Mouse (Mus musculus): ENCODE measurements at regions not wholly inside any gene's neighbourhood (a gene's known extent, or its start where the extent isn't known, plus 50 kb on each side); places are given as distances from the start of the nearest gene placed in this dataset.
A peak's percentile ranks its signal among the peaks of the same experiment; 100 is the strongest.

- Histone ChIP-seq H3K9me3 (no peaks in the 10 kb centered on the region), H3K4me2 (peak overlapping the region; percentile 35), H3K36me3 (replicated peaks) (no peaks in the 10 kb centered on the region), H3K4me1 (peaks cover 12% of the 10 kb centered on the region), H3K27ac (peak overlapping the region; percentile 34), H3K27me3 (replicated peaks) (peaks cover 31% of the 10 kb centered on the region), H3K4me3 (peak overlapping the region; percentile 11; the same call in 1 of the 2 replicates), H3K9ac (no peak overlapping the region)
- peak; percentile 65 for ATAC-seq (replicated peaks)
- WGBS, result 15% methylated on average over 9 of the region's 9 CpGs
Measured at GRCm38 (mm10) chr10:111658828-111659227, 152.7 kb downstream of the Phlda1 start.

DNA sequence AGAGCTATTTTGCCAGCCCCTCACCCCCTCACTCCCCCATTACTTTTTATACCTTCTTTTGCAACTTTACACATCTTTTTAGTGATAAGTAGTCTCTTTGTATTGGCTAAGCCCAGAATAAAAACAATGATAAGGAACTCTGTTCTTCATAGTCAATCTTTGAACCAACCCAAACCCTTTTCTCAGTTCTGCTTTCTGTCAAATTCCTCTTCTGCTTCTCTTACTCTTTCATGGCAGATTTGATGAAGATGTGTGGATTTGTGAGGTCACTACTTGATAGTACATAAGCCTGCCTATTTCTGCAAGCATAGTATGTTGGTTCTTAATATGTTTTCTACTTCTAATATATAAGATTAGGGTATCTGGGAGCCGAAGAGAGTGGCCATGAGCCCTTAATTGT, 156.6 kb downstream of the Phlda1 start:
- no peak overlapping the region for H3K9ac ChIP-seq
- no peak overlapping the region for H3K4me2 ChIP-seq
- ATAC-seq (replicated peaks), result no peak
- peaks cover 17% of the 10 kb centered on the region for H3K27me3 ChIP-seq (replicated peaks)
- H3K9me3 ChIP-seq, result no peaks in the 10 kb centered on the region
- H3K36me3 ChIP-seq (replicated peaks), result no peaks in the 10 kb centered on the region
- no peak overlapping the region for H3K4me3 ChIP-seq
- H3K4me1 ChIP-seq, result peaks cover 7% of the 10 kb centered on the region; the same call in 1 of the 2 replicates
- 85% methylated on average over 1 of the region's 1 CpGs for WGBS
- H3K27ac ChIP-seq, result no peak overlapping the region

DNA sequence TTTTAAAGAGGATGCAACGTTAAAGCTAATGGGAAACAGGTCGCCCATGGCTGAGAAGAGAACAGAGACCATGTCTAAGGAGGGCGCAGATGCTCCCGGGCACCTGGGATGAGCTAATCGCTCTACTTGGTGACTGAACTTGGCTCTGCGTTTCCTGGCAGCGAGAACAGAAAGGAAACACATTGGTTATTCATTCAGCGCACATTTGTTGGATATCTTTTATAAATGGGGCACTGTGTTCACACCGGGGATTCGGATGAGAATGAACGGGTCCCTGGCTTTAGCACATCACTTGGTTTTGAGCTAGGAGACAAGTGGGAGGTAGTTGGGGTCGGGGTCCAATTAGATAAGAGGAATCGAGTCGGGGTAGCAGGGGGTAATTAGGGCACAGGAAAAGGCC, 159.7 kb downstream of the Phlda1 start:
- no peaks in the 10 kb centered on the region for H3K36me3 ChIP-seq (replicated peaks)
- no peaks in the 10 kb centered on the region for H3K4me1 ChIP-seq
- WGBS, result 71% methylated on average over 14 of the region's 14 CpGs
- no peak for ATAC-seq (replicated peaks)
- H3K9me3 ChIP-seq, result no peaks in the 10 kb centered on the region
- H3K9ac ChIP-seq, result no peak overlapping the region
- no peak overlapping the region for H3K4me2 ChIP-seq
- H3K27ac ChIP-seq, result no peak overlapping the region
- H3K4me3 ChIP-seq, result no peak overlapping the region
- H3K27me3 ChIP-seq (replicated peaks), result peaks cover 16% of the 10 kb centered on the region

GRCm38 (mm10) chr10:111666963-111667362, 160.9 kb downstream of the Phlda1 start:
- ATAC-seq (replicated peaks), result no peak
- no peak overlapping the region for H3K4me3 ChIP-seq
- no peak overlapping the region for H3K27ac ChIP-seq
- H3K9ac ChIP-seq, result no peak overlapping the region
- peaks cover 16% of the 10 kb centered on the region for H3K27me3 ChIP-seq (replicated peaks)
- WGBS, result 86% methylated on average over 13 of the region's 13 CpGs
- no peaks in the 10 kb centered on the region for H3K4me1 ChIP-seq
- H3K9me3 ChIP-seq, result no peaks in the 10 kb centered on the region
- no peak overlapping the region for H3K4me2 ChIP-seq
- H3K36me3 ChIP-seq (replicated peaks), result no peaks in the 10 kb centered on the region

- Histone ChIP-seq H3K36me3 (replicated peaks) (no peaks in the 10 kb centered on the region), H3K27me3 (replicated peaks) (0 out of 2 replicates have a peak, but pooled peaks cover 7% of the 10 kb centered on the region), H3K27ac (no peak overlapping the region), H3K9me3 (no peaks in the 10 kb centered on the region), H3K9ac (no peak overlapping the region), H3K4me2 (no peak overlapping the region), H3K4me3 (no peak overlapping the region), H3K4me1 (no peaks in the 10 kb centered on the region)
- WGBS, result 100% methylated on average over 1 of the region's 1 CpGs
- ATAC-seq (replicated peaks), result no peak
Measured at GRCm38 (mm10) chr10:111668639-111669038, 162.6 kb downstream of the Phlda1 start.

DNA sequence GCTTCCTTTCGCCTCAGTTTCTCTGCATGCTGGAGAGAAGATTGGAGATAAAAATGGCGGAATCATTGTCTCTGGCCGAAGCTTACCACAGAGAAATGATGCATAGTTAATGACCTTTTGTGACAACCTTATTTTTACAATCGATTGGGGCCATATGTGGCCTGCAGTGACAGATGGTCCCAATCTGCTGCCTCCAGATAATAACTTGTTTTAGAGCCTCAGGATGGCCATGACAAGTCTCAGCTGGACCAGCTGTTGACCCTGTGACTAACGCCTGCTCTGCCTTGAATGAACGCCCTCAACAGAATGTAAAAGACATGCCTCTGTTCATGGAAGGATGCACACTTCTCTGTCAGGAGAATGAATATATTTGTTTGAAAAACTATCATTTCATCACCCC, 163.6 kb downstream of the Phlda1 start:
- no peak overlapping the region for H3K4me2 ChIP-seq
- H3K4me1 ChIP-seq, result no peaks in the 10 kb centered on the region
- H3K9me3 ChIP-seq, result no peaks in the 10 kb centered on the region
- 57% methylated on average over 6 of the region's 6 CpGs for WGBS
- no peak overlapping the region for H3K27ac ChIP-seq
- H3K4me3 ChIP-seq, result no peak overlapping the region
- ATAC-seq (replicated peaks), result no peak
- no peaks in the 10 kb centered on the region for H3K36me3 ChIP-seq (replicated peaks)
- H3K9ac ChIP-seq, result no peak overlapping the region
- H3K27me3 ChIP-seq (replicated peaks), result 0 out of 2 replicates have a peak, but pooled peaks cover 4% of the 10 kb centered on the region

DNA sequence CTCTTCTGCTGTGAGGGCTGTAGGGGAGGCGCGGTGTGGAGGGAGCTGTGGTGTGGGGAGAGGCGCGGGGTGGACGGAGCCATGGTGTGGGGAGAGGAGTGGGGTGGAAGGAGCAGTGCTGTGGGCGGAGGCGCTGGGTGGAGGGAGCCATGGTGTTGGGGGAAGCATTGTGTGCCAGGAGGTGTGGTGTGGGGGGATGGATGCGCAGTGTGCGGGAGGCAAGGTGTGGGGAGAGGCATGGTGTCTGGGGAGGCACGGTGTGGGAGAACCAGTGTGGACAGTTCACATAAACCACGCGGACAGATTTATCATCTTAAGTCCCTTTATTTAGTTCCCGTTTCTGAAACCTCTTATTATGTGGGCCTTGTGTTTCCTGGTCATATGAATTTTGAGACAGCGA, 164.6 kb downstream of the Phlda1 start:
- Histone ChIP-seq H3K4me2 (no peak overlapping the region), H3K36me3 (replicated peaks) (no peaks in the 10 kb centered on the region), H3K4me3 (no peak overlapping the region), H3K27ac (no peak overlapping the region), H3K27me3 (replicated peaks) (0 out of 2 replicates have a peak, but pooled peaks cover 4% of the 10 kb centered on the region), H3K4me1 (no peaks in the 10 kb centered on the region), H3K9me3 (no peaks in the 10 kb centered on the region), H3K9ac (no peak overlapping the region)
- ATAC-seq (replicated peaks), result no peak
- 93% methylated on average over 14 of the region's 14 CpGs for WGBS

DNA sequence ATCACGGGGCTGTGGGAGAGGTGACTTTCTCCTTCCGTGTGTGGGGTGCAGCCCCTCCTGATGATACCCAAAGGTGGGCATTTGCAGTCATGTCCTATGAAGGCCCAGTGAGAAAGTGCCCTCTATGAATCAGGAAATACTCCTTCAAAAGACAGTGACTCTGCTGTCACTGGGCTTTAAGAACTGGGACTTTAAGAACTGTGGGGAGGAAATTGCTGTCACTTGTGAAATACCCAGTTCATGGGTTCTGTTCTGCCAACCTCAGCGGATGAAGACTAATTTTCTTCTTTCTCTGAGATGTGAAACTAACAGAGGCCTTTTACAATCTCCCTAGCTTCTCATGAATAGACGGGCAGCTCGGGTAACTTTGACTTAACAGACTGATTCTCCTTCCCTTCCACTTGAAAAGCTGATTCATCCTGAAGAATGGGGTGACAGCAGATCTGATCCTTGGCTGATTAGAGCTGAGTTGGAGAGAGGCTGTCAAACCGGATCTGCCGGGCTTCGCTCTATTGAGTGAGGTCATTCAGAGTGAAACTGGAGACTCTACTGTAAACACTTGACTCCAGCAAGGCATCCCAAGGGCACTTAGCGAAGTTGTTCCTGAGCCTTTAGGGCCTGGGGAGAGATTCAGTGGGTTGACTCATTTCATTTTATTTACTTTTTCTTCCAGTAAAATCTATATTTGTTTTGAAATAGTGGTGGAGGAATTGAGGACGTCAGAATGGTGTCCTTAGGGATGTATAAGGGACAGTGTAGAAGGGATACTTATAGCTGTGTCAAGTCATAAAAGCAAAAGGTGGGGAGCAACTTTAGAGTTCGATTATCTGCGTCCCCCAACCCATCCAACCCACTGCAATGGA, 166.6 kb downstream of the Phlda1 start:
- Histone ChIP-seq H3K9ac (no peak overlapping the region), H3K27ac (no peak overlapping the region), H3K9me3 (no peaks in the 10 kb centered on the region), H3K4me2 (no peak overlapping the region), H3K4me1 (0 out of 2 replicates have a peak, but pooled peaks cover 5% of the 10 kb centered on the region), H3K36me3 (replicated peaks) (no peaks in the 10 kb centered on the region), H3K27me3 (replicated peaks) (0 out of 2 replicates have a peak, but pooled peaks cover 4% of the 10 kb centered on the region), H3K4me3 (no peak overlapping the region)
- WGBS, result 48% methylated on average over 12 of the region's 12 CpGs
- no peak for ATAC-seq (replicated peaks)

- Histone ChIP-seq H3K4me3 (no peak overlapping the region), H3K36me3 (replicated peaks) (no peaks in the 10 kb centered on the region)
- ATAC-seq (replicated peaks), result no peak
Measured at GRCm38 (mm10) chr10:111673317-111673610, 167.2 kb downstream of the Phlda1 start.

DNA sequence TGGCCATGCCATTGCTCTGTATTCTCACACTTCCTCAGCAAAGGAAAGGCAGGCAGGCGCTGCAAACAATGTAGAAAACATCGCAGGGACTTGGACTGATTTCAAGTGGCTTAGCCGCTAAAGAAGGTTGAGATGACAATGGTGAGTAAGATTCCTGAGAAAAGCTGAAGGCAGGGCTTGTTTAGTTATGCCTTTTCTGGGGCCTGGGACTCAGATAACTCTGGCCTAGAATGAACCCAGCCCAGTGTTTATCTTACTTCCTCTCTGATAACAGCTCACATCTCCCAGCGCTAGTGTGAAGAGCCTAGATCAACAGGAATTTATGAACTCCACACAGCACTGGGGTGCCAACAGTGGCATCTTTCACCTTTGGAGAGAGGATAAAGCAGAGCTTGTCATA, 170.2 kb downstream of the Phlda1 start:
- H3K36me3 ChIP-seq (replicated peaks), result no peaks in the 10 kb centered on the region
- no peaks in the 10 kb centered on the region for H3K27me3 ChIP-seq (replicated peaks)
- WGBS, result 40% methylated on average over 4 of the region's 4 CpGs
- no peak overlapping the region for H3K27ac ChIP-seq
- H3K9me3 ChIP-seq, result no peaks in the 10 kb centered on the region
- 0 out of 2 replicates have a peak, but pooled peaks cover 5% of the 10 kb centered on the region for H3K4me1 ChIP-seq
- H3K4me3 ChIP-seq, result no peak overlapping the region
- H3K9ac ChIP-seq, result no peak overlapping the region
- ATAC-seq (replicated peaks), result no peak
- H3K4me2 ChIP-seq, result no peak overlapping the region

More at GRCm38 (mm10) chr10:111673317-111673610, 167.2 kb downstream of the Phlda1 start:
- no peaks in the 10 kb centered on the region for H3K9me3 ChIP-seq
- H3K9ac ChIP-seq, result no peak overlapping the region
- 0 out of 2 replicates have a peak, but pooled peaks cover 5% of the 10 kb centered on the region for H3K4me1 ChIP-seq
- no peak overlapping the region for H3K27ac ChIP-seq
- no peak overlapping the region for H3K4me2 ChIP-seq
- 0 out of 2 replicates have a peak, but pooled peaks cover 4% of the 10 kb centered on the region for H3K27me3 ChIP-seq (replicated peaks)

GRCm38 (mm10) chr10:111680919-111681318, 174.8 kb downstream of the Phlda1 start:
- no peak overlapping the region for H3K27ac ChIP-seq
- ATAC-seq (replicated peaks), result no peak
- H3K4me2 ChIP-seq, result no peak overlapping the region
- 87% methylated on average over 4 of the region's 4 CpGs for WGBS
- 0 out of 2 replicates have a peak, but pooled peaks cover 5% of the 10 kb centered on the region for H3K4me1 ChIP-seq
- H3K27me3 ChIP-seq (replicated peaks), result no peaks in the 10 kb centered on the region; the same call in 1 of the 2 replicates
- H3K9me3 ChIP-seq, result no peaks in the 10 kb centered on the region
- no peak overlapping the region for H3K4me3 ChIP-seq
- no peak overlapping the region for H3K9ac ChIP-seq
- H3K36me3 ChIP-seq (replicated peaks), result no peaks in the 10 kb centered on the region

DNA sequence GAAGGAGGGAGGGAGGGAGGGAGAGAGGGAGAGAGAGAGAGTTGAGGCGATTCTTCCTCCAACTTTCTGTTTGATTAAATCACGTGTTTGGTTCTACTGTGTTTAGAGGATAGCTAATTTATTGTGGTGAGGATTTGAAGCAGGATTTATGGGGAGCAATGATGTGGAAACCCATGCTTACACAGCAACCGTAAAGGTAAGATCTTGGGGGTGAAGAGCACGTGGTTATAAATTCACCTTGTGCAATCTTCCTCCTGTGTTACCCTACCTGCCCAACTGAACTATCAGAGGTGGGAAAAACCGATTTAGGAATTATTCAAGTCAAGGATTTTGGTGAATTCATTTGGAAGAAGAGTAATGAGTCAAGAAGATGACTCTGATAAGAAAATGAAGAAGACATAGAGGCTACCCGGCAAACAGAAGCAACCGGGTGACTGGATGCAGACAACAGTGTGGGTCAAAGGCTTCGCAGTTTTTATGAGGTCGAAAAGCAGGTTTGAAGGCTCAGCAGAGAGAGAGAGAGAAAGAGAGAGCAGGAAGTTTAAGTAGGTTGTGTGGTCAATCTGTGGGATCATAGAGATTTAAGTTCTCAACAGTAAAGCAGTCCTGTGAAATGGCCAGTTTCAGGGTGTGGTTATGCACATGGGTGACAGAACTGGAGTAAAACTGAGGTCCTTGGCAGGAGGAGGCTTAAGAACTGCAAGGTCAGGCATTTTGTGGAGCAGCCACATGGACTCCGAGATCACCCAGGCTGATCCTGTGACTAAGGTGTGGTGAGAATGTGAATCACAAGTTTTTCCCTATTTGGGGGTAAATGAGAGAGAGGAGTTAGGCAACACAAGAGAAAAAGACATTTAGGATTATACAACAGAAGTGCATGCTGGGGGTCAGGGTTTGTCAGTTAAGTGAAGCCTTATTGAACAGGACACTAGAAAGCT, 178.6 kb downstream of the Phlda1 start:
- WGBS, result 88% methylated on average over 10 of the region's 10 CpGs
- H3K4me2 ChIP-seq, result no peak overlapping the region
- H3K4me3 ChIP-seq, result no peak overlapping the region
- H3K4me1 ChIP-seq, result peaks cover 2% of the 10 kb centered on the region; the same call in 1 of the 2 replicates
- no peaks in the 10 kb centered on the region for H3K9me3 ChIP-seq
- no peak for ATAC-seq (replicated peaks)
- H3K36me3 ChIP-seq (replicated peaks), result no peaks in the 10 kb centered on the region
- no peaks in the 10 kb centered on the region; the same call in 1 of the 2 replicates for H3K27me3 ChIP-seq (replicated peaks)
- no peak overlapping the region for H3K27ac ChIP-seq
- H3K9ac ChIP-seq, result no peak overlapping the region
